In the genomic region with DNA sequence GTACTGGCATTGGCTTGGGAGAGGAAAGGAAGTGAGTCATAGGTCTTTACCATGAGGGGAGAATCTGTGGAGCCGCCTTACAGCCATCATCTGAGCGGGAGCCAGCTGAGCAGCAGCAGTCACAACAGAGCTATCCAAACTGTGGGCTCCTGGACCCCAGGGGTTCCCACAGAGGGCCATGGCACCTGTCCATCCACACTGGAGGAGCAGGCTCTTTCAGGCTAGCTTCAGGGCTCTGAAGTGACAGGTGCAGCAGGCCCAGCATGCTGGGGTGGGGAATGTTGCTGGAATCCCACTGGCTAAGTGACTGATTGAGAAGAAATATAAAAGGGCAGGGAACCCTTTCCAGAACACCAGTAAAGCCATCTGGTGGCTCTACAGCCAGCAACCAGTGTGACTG, we compare ENCODE assay signal across 13 mouse cellular contexts. TPM values are rescaled to one million over a fixed set of nuclear protein-coding genes. Genes with fewer than 3 reads are reported as not detected.
"Had no signal": no experiment of that assay in that cellular context is flagged by ENCODE, and none has a peak within 500 bp of the region (broad histone marks: within the 10 kb centered on the region; RNA-seq: fewer than 3 reads in every experiment).

No protein-coding gene starts in this region.

- DNase-seq: kidney, adult 9 months; kidney, postnatal 36 days; layer of hippocampus, adult 9-11 months; layer of hippocampus, postnatal 36 days; lung, adult 18-20 months; right cerebral cortex, adult 18-20 months; thymus, postnatal 4 days had no signal

- H3K9ac ChIP-seq: limb, embryonic 13.5 days; liver, embryonic 14.5 days had no signal

- H3K27ac ChIP-seq: kidney, postnatal 0 days; limb, embryonic 13.5 days; liver, embryonic 14.5 days; stomach, postnatal 0 days had no signal

- H3K9me3 ChIP-seq: limb, embryonic 13.5 days had no signal

- H3K4me1 ChIP-seq: limb, embryonic 13.5 days had no signal

- H3K4me3 ChIP-seq: limb, embryonic 13.5 days had no signal

- H3K4me2 ChIP-seq: limb, embryonic 13.5 days had no signal

- ATAC-seq: midbrain, embryonic 16.5 days had no signal

RNA-seq across cellular contexts. Expression of a gene that starts 12.2 kb away (rescaled TPM):
- polyA plus RNA-seq: liver, adult 2 months had no signal
